Mouse (Mus musculus) neutrophil, adult 65 days (primary cell): ENCODE measurements around the gene Morn2. TPM values are rescaled to one million over a fixed set of nuclear protein-coding genes. Genes with fewer than 3 reads are reported as not detected.

Source experiments
- total RNA-seq: library from RNA; stranded (reverse); gene quantifications from 2 replicates; pipeline ENCODE4 v1.2.4, GENCODE M21; 2023

The Morn2 gene
- total RNA-seq = 1.3 and 1.6 TPM in 2 replicates

DNA sequence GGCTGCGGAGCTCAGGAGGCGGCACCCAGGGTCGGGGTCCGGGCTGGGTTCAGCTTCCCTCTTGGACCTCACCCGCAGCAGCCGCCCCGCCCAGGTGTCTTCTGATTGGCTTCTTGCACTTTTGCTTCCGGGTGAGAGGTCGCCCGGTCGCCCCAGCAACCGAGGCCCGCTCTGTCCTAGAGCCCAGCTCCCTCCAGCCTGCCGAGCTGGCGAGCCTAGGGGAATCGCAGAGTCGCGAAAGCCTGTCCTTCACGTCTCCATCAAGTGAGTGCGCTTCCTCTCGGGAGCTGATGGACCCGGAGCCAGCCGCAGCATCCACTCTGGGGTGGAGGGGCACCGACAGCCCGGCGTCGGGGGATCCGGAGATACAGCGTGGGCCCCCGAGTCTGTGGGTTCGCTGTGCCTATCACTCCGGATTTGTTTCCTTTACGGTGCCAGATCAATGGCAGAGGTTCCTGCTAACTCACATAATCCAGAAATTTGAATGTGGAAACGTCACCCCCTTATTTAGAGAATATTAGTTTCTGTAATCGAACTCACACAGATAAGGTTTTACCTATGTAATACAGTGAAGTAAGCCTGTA, at the start of gene Morn2, which contains the start of gene Dhx57:
Gene Morn2, plus strand, starts transcription at position 130 of the 584 bp plus-strand sequence.
Gene Dhx57, minus strand, starts transcription at position 403 of the 584 bp plus-strand sequence.

DNA sequence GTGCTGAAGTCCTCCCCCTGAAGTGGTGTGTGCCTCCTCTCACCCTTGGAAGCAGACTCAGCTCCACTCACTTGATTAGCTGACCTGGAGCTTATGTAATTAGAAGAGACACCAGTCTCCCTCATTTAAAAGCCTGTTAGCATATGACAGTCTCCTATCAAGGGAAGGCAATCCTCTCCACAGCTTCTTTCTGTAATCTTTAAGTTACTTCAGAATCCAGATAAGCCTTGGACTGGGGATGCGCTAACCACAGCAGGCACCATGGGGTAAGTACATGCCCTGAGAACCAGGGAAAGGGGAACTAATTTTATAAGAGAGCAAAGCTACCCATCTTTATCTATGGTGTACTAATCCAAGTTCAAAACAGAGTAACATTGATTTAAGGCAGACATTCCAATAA, 17.2 kb downstream of the Morn2 start, which contains the start of gene Arhgef33:
Gene Arhgef33, plus strand, starts transcription at position 157 of the 400 bp plus-strand sequence.

Other genes with a start within 250 kb of the Morn2 start
- 84.6 and 112 TPM in 2 replicates for gene Hnrnpll, start 227.9 kb upstream of the Morn2 start, total RNA-seq
- 10.0 and 10.6 TPM in 2 replicates for gene Galm, start 162.7 kb upstream of the Morn2 start, total RNA-seq
- 150 and 188 TPM in 2 replicates for gene Srsf7, start 82.9 kb upstream of the Morn2 start, total RNA-seq
- not detected in 2 replicates for gene Ttc39d, start 82.7 kb upstream of the Morn2 start, total RNA-seq
- gene Gemin6, start 65.8 kb upstream of the Morn2 start, total RNA-seq = 1.5 and 2.2 TPM in 2 replicates
- 9.0 and 9.9 TPM in 2 replicates for gene Dhx57, start 273 bp downstream of the Morn2 start, total RNA-seq
- not detected in 2 replicates for gene Arhgef33, start 17.2 kb downstream of the Morn2 start, total RNA-seq
- not detected in 2 replicates for gene Gm10190, start 83.3 kb downstream of the Morn2 start, total RNA-seq
- 9.3 and 12.0 TPM in 2 replicates for gene Sos1, start 190.2 kb downstream of the Morn2 start, total RNA-seq